Mouse (Mus musculus): ENCODE data around the gene Tirap.
A peak's percentile ranks its signal among the peaks of the same experiment; 100 is the strongest.
"Not testable (repeated sequence)": the region's sequence is repeated elsewhere in the genome, so short reads cannot be mapped to it uniquely, and the experiment has no call there.

Gene Tirap

GRCm38 (mm10) chr9:35188700-35189099, 11.4 kb downstream of the Tirap start:
- DNase-seq (ENCODE audit: low read depth), result no peak

- DNase-seq (ENCODE audit: low read depth), result no peak
Measured at GRCm38 (mm10) chr9:35187351-35187903, 12.7 kb downstream of the Tirap start.

GRCm38 (mm10) chr9:35186430-35186829, 13.7 kb downstream of the Tirap start:
- DNase-seq (ENCODE audit: low read depth), result no peak

GRCm38 (mm10) chr9:35183359-35183758, 16.7 kb downstream of the Tirap start:
- no peak for DNase-seq (ENCODE audit: low read depth)

GRCm38 (mm10) chr9:35182832-35183231, 17.3 kb downstream of the Tirap start:
- no peak for DNase-seq (ENCODE audit: low read depth)

- DNase-seq (ENCODE audit: low read depth), result no peak
Measured at GRCm38 (mm10) chr9:35176124-35176659, 23.9 kb downstream of the Tirap start.

GRCm38 (mm10) chr9:35175251-35176123, 24.6 kb downstream of the Tirap start, which contains the start of gene Dcps:
Gene Dcps, minus strand, starts transcription at chr9:35176061.
- peak; percentile 86 for DNase-seq (ENCODE audit: low read depth)

- DNase-seq (ENCODE audit: low read depth), result no peak
Measured at GRCm38 (mm10) chr9:35173331-35173730, 26.8 kb downstream of the Tirap start.

- no peak for DNase-seq (ENCODE audit: low read depth)
Measured at GRCm38 (mm10) chr9:35170071-35170470, 30.0 kb downstream of the Tirap start.

GRCm38 (mm10) chr9:35166798-35167635, 33.1 kb downstream of the Tirap start:
- DNase-seq (ENCODE audit: low read depth), result no peak

- peak; percentile 76 for DNase-seq (ENCODE audit: low read depth)
Measured at GRCm38 (mm10) chr9:35166144-35166797, 33.8 kb downstream of the Tirap start.

- DNase-seq (ENCODE audit: low read depth), result no peak
Measured at GRCm38 (mm10) chr9:35164142-35164874, 35.8 kb downstream of the Tirap start.

- DNase-seq (ENCODE audit: low read depth), result no peak
Measured at GRCm38 (mm10) chr9:35163011-35163690, 36.9 kb downstream of the Tirap start.

GRCm38 (mm10) chr9:35161721-35162120, 38.4 kb downstream of the Tirap start:
- DNase-seq (ENCODE audit: low read depth), result peak; percentile 14

- DNase-seq (ENCODE audit: low read depth), result no peak
Measured at GRCm38 (mm10) chr9:35160662-35161061, 39.4 kb downstream of the Tirap start.

- DNase-seq (ENCODE audit: low read depth), result no peak
Measured at GRCm38 (mm10) chr9:35158477-35158876, 41.6 kb downstream of the Tirap start.

GRCm38 (mm10) chr9:35156862-35157261, 43.2 kb downstream of the Tirap start:
- no peak for DNase-seq (ENCODE audit: low read depth)

- DNase-seq (ENCODE audit: low read depth), result peak; percentile 64
Measured at GRCm38 (mm10) chr9:35156002-35156710, 43.9 kb downstream of the Tirap start.

- peak; percentile 9 for DNase-seq (ENCODE audit: low read depth)
Measured at GRCm38 (mm10) chr9:35152923-35153322, 47.2 kb downstream of the Tirap start.

GRCm38 (mm10) chr9:35148822-35149221, 51.3 kb downstream of the Tirap start:
- DNase-seq (ENCODE audit: low read depth), result not testable (repeated sequence)
